Mouse (Mus musculus) hindlimb bud, embryonic 11.5 days (tissue): ENCODE data around the gene Syt16.

Experiments
- DNase-seq: peaks from one replicate; pipeline ENCODE4 v3.0.0-alpha.2; 2012; ENCODE audit warnings: low read depth, low spot score; ENCODE audit errors: extremely low spot score

The Syt16 gene

DNA sequence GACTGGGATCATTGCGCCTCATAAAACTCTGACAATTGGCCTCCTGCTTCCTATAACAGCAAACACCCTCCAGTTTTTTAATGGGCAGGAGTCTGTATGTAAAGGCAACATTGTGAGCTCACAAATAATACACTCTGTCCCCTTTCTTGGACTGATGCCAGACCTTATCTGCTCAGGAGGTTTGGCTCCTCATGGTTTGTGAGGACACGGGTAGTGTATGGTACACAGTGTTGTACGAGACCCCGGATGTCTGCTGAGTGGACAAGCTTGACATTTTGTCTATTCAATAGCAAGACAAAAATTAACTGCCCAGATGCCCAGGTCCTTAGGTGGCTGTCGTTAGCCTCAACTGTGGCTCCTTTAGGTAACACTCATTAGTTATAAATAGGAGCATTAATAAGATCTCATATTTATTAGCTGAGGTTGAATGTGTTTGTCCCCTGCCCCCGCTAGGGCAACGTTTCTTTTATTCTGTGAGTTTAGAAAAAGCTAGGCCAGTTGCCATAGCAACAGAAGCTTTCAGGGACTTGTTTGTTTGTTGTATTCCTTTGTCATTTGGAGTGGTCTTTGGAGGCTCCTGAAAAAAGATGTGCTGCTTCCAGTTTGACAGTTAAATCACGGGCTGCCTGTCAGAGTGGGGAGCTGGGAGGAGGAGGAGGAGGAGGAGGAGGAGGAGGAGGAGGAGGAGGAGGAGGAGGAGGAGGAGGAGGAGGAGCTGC, 101.3 kb downstream of the Syt16 start:
- DNase-seq, result no peak

DNA sequence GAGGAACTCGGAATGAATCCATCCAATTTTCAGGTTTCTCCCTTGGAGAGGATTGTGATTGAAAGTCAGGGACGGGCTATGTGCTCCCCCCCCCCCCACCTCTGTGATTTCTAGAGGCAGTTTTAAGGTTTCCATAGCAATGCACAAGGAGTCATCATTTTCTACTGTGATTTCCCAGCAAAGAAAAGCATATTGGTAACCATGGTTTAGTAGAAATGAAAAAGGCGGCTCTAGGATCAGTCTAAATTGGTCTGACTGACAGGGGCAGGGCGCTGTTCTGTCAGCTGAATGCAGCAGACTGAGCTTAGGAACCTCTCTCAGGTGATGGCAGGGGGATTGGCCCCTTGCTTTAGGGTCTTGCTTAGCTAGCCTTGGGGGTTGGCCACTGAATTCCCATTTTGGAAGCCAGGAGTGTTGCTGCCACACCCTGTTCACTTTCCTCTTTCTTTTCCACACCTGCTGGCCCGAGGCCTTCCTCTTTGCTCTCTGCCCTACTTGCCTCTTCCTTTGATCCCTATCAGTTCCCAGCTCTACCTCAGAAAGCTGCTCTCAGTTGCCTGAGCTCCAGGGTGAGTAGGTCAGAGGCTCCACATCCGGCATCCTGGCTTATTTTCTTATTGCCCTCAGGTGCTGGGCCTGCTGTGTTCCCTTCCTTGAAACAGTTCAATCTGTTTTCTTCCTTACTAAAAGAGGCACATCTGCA, 108.5 kb downstream of the Syt16 start:
- DNase-seq, result no peak

DNA sequence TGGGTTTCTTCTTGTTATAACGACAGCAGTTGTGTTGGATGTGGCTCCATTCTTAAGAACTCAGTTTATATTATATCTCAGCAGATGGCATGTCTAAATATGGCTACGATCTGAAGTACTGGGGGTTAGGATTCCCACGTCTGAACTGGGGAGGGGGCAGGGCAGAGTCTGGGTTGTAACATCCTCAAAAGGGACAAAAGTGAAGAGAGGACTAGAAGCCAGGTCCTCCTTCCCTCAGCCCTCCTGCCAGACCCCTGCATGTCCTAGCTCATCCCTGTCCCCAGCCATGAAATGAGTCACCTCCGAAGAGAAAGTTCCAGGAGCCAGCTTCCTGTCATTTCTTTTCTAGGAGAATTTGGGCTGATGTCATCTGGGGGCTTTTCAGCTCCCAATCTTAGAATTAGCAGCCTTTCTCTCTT, 111.2 kb downstream of the Syt16 start:
- DNase-seq, result no peak

DNA sequence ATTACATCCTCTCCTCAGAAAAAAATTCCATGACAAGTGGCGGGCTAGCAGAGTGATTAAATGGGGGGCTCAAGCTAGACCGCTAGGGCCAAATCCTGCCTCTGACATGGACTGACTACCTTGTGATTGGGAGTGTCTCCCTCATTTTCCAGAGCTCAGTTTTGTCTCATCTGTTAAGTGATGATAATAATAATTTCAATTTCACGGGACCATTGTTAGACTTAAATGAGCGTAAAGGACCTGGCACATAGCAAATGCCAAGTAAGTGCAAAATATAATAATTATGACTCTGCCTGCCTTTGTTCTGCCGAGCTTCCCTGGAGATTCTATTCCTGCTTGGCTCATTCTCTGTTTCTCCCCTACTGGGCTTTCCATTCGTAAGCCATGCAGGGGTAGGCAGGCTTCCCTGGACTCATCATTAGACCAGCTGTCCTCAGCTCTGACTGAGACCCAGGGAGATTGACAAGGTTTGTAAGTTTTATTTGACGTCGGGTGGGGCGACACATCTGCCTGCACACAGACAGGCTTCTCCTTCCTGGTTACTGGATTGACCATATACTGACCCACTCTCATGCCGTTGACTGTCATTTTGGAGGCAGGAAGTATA, 112.1 kb downstream of the Syt16 start:
- DNase-seq, result no peak

DNA sequence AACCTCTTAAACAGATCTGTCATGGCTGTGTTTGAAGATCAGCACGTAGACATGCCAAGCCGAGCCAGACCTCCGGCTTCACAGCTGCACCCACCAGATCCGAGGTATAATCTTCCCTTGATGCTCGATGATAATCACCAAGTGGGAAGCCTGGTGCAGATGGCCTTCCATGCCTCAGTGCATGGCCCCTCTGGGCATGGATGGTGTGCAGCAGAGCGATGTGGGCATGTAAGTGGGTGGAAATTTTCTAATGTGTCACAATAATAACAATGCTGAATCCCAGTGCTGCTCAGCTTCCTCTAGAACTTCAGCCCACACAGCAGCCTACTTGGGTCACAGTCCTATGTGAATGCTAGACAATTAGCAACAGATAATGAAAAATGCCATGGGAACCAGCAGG, 119.4 kb downstream of the Syt16 start:
- DNase-seq, result no peak

DNA sequence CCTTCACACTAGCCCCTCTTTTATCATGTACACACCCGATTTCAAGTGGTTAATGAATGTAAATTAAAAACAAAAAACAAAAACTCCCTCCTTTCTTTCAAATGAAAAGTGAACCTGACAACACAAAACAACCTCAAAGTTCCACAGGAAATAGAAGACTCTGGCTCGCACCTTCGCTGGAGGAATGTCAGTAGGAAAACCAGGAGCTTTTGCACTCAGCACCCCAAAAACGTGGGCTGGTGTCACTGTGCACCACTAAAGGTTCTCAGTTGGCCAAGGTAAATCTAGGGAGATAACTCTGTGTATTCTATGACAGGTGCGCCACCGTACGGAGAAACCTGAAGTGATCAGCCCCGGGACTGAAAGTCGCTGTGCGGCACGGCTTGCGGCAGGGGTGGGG, 128.3 kb downstream of the Syt16 start:
- DNase-seq, result no peak

DNA sequence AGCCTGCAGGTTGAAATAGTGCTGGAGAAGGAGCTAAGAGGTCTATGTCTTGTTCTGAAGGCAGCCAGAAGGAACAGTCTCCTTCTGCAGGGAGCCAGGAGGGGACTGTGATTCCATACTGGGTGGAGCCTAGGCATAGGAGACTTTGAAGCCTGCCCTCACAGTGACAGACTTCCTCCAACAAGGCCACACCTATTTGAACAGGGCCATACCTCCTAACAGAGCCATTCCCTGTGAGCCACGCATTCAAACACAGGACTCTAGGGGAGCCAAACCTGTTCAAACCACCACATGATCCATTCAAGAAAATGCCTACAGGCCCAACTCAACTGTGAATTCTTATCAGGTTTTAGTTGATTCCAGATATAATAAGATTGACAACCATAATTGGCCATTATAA, 130.8 kb downstream of the Syt16 start:
- DNase-seq, result no peak

DNA sequence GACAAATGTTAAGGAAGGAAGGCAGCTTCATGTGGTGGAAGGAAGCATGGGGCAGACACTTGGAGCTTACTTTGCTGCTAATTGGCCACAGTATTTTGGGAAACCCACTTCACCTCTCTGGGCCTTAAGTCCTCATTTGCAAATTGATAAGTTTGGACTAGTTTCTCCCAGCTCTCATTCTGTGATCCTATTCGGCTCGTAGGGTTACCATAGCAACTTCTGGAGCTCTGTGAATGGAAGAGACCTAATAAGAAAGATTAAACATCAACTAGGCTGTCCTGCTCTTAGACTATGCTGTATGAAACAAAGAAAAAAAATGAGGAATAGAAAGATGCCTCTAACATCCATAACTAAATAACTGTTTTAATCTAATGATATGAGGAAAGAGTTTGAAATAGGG, 134.3 kb downstream of the Syt16 start:
- DNase-seq, result no peak

DNA sequence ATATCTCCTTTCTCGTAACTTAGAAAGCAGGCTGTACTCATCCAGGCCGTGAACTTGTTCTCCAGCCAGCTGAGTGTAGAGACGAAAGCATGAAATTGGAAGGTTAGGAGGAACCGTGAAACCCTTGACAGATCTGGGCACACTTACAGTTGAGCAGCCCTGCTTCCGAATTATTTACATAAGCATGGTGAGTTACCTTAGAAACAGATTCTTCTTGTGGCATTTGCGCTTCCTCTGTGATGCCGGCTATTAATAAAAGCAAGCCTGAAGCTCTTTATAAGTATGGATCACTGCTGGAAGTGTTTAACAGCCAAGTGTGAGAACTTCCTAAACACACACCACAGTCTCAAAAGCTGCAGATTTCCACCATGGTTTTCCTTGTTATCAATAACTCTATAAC, 144.7 kb downstream of the Syt16 start:
- DNase-seq, result no peak

DNA sequence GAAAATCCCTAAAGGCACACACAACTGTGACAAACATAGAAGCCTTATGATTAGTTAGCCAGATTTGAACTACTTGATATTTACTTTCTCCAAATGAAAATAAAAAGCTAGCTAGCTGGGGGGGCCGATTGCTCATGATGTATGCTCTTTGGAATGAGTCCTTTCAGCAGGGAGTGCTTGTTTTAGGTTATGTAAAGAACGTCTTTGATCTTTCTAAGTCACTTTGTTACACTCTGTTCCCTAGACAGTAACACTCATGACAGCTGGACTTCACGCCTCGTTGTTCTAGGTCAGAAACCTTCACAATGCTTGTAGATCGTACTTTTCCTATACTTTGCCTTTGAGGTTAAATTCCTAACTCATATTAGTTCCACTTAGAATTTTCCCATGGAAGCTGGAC, 146.9 kb downstream of the Syt16 start:
- no peak for DNase-seq

DNA sequence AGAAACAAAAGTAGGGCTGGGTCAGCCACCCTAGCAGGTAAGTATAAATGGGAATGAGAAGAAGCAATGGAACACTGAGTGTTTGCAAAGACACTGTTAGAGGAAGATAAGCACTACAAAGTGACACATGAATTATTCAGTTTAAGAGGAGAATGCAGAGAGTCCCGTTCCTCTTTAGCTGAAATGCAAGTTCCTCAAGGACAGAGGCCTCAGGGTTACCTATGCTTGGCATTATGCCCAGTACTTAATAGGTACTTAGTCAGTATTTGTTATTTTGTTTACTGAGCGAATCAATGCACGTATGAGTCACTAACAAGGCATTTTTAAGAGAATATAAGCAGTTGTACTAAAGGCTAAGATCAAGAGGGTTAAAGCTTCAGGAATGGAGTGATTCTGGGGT, 163.3 kb downstream of the Syt16 start:
- no peak for DNase-seq

DNA sequence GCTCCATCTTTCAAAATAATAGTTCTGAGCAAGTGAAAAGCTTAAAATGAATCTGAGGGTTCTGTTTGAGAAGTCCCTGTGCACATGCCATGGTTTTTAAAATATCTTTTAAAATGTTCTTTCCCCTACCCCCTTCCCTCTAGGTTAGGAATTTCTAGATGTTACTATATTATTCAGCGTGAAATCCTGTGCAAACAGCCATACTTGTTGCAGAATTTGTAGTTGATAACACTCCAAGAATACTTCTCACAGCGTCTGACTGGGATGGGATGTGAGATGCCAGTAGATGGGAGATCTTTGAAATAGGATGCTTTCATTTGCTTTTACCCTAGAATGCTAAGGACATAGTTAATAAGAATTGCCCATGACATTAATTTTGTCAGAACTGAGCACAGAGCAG, 165.6 kb downstream of the Syt16 start:
- no peak for DNase-seq

DNA sequence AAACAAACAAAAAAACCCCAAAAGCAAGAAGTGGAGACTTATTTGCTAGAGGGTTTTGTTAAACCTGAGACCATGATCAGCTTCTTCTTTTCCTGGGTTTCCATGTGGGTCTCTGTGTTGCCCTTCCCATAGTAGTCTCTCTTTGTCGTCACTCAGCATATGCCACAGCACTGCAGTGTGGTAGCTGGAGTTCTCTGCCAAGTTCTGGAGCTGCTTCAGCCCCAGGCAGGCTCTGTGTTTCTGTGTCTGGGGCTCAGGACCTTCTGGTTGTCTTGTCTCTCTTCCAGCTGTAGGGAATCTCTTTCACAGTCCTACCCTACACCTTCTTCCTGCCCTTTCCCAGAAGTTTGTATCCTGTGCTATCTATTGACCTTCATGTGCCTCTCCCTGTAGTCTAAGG, 173.8 kb downstream of the Syt16 start:
- no peak for DNase-seq

DNA sequence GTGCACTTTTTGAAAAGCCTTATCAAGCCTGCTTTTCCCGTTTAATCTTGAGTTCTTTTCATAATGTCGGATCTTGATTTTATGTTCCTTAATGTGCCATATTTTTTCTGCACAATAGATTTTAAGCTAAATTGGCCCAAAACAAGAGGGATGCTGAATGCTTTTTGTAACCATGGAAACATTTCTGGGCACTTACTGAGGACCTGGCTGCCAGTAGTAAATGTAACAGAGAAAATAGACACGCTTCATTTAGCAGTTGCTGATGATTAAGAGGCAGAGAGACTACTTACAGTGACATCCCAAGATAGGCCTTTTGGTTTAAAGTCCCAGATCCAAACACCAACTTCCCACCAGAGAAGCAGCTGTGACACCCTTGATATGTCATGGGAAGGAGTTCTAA, 176.4 kb downstream of the Syt16 start:
- DNase-seq, result no peak

DNA sequence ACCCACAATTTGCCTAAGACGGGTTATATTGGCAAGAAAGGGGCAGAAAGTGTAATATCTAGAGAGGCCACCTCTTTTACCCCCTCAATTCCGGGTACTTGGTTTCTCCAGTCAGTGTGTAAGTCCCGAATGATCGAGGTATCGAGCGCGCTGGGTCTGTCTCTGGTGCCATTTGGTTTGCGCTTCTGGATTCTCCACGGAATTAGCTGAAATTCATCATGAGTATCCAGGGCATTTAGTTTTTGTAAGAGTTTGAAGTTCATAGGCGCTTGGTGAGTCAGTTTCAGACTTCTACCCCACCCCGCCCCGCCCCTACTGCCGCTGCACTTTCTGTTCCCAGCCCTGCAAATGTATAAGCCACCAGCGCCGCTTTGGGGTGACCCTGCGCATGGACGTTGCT, 187.1 kb downstream of the Syt16 start:
- no peak for DNase-seq

DNA sequence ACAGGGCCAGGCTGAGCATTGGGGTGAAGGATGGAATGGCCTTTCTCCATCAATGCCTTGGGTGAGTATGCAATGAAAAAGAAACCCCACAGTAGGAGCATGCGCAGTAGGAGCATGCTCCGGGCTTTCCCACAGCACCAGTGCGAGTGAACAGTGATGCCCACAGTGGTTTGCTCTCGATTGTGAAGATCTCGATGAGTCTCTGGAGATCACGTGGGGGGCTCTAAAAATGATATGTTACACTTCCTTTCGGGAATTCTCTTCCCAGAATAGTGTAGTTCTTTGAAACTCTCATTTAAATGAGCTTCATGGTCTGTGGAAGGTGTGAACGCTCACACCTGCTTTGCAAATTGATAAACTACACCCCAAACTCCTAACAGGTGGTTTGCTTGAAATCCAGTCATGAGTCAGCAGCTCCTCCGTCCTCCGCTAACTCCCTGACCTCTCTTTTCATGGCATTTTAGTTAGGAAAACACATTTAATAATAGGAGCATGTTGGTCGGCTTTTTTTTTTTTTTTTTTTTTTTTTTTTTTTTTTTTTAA, 190.9 kb downstream of the Syt16 start:
- no peak for DNase-seq

DNA sequence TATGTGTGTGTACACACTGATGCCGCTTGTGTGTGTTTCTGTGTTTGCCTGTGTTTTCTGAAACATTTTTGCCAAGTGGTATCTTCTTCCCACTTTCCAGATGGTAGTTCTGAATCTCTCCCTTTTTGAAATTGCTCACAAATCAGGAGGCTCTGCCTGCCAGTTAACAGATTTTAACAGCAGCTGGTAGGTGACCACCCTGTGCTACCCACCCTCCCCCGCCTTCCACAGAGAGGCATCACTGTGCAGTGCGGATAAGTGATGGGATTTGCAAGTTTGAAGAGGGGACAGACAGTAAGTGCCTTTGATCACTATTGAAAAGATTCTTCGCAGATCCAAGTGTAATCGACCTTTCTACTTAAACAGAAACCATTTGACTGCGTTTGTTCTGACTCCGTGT, 191.4 kb downstream of the Syt16 start:
- no peak for DNase-seq

DNA sequence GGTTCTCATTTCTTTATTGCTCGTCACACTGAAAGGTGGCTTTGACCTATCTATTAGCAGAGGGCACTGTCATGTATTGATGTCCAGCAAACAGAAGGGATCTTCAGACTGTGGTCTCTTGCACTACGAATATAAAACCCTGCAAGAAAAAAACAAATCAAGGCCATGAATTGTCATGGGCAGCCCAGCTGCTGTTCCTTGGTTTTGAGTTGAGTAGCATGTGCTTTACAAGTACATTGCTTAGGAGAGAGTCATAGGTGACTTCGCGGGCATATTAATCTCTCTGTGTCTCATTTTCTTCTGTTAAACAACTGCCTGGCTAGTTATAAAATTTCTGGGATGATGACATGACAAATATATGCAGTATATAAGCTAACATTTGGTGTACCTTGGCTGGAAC, 192.4 kb downstream of the Syt16 start:
- DNase-seq, result no peak

DNA sequence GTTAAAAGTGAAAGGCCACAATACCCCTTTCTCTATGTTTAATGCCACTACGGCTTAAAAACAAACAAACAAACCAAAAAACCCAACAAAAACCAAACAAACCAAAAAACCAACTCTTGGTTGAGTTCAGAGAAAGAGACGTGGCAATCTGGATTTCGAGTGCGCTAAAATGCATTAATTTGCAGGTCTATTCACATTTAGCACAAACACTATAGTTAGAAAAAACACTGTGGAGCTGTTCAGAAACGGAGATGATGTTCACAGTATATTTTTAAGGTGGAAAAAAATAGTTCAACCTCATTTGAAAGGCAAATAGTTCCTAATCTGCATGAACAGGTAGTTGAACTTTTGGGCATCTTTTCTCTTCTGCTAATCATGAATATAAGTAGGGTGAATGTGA, 192.8 kb downstream of the Syt16 start:
- DNase-seq, result no peak

DNA sequence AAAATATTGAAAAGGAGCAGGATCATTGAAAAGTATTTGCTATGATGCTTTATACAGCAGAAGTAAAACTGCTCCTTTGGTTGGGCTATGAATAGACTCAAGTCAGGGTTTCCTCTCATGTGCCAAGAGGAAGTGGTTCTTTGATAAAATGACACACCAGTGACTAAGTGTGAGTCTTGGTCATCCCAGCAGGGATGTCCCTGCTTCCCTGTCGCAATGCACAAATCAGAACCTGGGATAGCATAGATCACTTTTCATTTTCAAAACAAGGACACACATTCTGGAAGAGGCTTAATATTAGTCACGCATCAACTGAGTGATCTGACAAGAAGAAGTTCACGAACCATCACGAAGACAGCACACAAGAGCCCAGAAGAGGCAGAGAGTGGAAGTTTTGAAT, 195.1 kb downstream of the Syt16 start:
- DNase-seq, result no peak

DNA sequence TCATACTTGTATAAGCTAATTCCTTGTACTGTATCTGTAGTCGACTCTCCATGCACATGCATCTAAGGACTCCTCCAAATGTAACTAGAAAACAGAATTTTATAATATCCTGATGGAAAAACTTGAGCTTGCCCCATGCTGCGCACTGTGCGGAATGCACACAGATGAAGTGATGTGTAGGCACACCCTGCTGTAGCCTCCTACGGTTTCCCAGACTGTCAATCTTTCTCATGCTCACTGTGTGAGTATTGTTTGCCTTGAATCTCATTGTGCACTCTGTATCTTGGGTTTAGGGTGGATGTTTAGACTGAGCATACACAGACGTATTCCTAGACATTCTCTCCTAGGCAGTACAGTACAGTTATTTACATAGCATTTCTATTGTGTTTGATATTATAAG, 203.9 kb downstream of the Syt16 start:
- no peak for DNase-seq

DNA sequence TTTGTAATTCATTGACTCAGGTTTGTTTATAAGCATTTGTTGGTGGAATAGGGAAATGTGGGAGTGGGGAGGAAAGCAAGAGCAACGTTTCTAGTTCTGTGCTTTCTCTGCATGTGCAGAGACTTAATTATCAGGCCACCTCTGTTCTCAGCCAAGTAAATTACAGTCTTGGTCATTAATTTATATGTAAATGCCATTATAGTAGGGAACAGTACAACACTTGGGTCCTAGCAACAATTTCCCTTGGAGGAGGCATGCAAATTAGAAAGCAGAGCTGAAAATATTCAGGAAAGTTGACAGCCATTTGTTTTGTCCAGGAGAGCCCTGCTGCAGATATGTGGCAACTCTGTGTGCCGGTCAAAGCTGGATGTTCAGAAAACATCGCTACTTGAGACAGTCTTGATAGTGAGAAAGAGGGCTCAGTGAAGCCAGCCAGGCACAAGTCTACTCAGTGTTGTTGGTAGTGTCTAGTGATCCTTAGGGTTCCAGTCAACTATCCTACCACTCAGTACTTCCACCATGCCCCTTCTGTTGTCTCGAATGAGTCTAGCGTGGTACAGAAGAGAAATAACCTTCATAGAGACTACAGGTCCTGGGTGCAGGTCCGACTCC, 205.1 kb downstream of the Syt16 start:
- DNase-seq, result no peak
